Mouse (Mus musculus) kidney, adult 2 months (tissue): ENCODE results near the gene Krtap3-3. TPM values are rescaled to one million over a fixed set of nuclear protein-coding genes. Genes with fewer than 3 reads are reported as not detected.
A peak's percentile ranks its signal among the peaks of the same experiment; 100 is the strongest.

Experiments used
- DNase-seq: peaks from one replicate; pipeline ENCODE4 v3.0.0; 2021
- H3K27ac ChIP-seq: fragments of 200-500 bp; 2 replicates; pipeline ENCODE4 v1.5.1; 2012; ENCODE audit warnings: low read depth, low read length, control low read depth, inconsistent platforms; ENCODE audit not compliant: insufficient read depth
- H3K27me3 ChIP-seq: fragments of 200-500 bp; replicated peaks from 2 replicates; pipeline ENCODE4 v1.6.1; 2012; ENCODE audit warnings: mild to moderate bottlenecking, moderate library complexity, low read length, inconsistent platforms; ENCODE audit not compliant: control insufficient read depth, insufficient read depth
- H3K36me3 ChIP-seq: fragments of 200-500 bp; 2 replicates; pipeline ENCODE4 v1.6.1; 2012; ENCODE audit warnings: mild to moderate bottlenecking, moderate library complexity, low read length, inconsistent platforms; ENCODE audit not compliant: control insufficient read depth, insufficient read depth
- H3K4me1 ChIP-seq: fragments of 200-500 bp; 2 replicates; pipeline ENCODE4 v1.6.1; 2011; ENCODE audit warnings: low read length; ENCODE audit not compliant: control insufficient read depth, insufficient read depth
- H3K4me3 ChIP-seq: fragments of 200-500 bp; 2 replicates; pipeline ENCODE4 v1.5.1; 2011; ENCODE audit warnings: mild to moderate bottlenecking, low read depth, low read length, control low read depth; ENCODE audit not compliant: insufficient read depth
- CTCF ChIP-seq: fragments of 200-500 bp; conservative IDR thresholded peaks from 2 replicates; pipeline ENCODE4 v1.5.1; 2011; ENCODE audit warnings: low read depth, mild to moderate bottlenecking, control low read depth, low read length, moderate library complexity, mixed read lengths; ENCODE audit not compliant: insufficient read depth, insufficient read length
- POLR2A ChIP-seq: fragments of 200-500 bp; IDR thresholded peaks from one replicate; pipeline ENCODE4 v1.6.1; 2011; ENCODE audit warnings: low read depth, low read length, control low read depth
- WGBS: fragments of 180-500 bp; shearing (Covaris S2); methylation state at CpG from one replicate; pipeline ENCODE4 v1.1.7; 2018; 5-methylcytosine and 5-hydroxymethylcytosine counted together
- polyA plus RNA-seq: library from polyadenylated mRNA; depleted of rRNA; stranded (reverse); fragments of >200 nt; gene quantifications from 2 replicates; pipeline ENCODE4 v1.2.3, GENCODE M21; 2012; rRNA removed

Gene Krtap3-3
- polyA plus RNA-seq, 1 experiment = not detected

- H3K27ac ChIP-seq = peak within 1 kb of the TSS; percentile 5; the same call in 1 of the 2 replicates
- no peaks in the 10 kb centered on the region for H3K27me3 ChIP-seq
- no peak for DNase-seq
- no peaks in the 10 kb centered on the region for H3K36me3 ChIP-seq
- WGBS = 92% methylated on average over 2 of the region's 2 CpGs
- TF ChIP-seq CTCF (no peak), POLR2A (no peak)
- H3K4me1 ChIP-seq = no peaks in the 10 kb centered on the region
- no peak within 1 kb of the TSS for H3K4me3 ChIP-seq
Observed at GRCm38 (mm10) chr11:99556753-99557152, 6.1 kb upstream of the Krtap3-3 start, which contains the start of gene Krtap3-2. Gene Krtap3-2 (minus strand): TSS chr11:99556853.

GRCm38 (mm10) chr11:99556195-99556594, 5.5 kb upstream of the Krtap3-3 start:
- no peak for DNase-seq
- 95% methylated on average over 2 of the region's 2 CpGs for WGBS
- Histone ChIP-seq H3K36me3 (no peaks in the 10 kb centered on the region), H3K27ac (no peak overlapping the region), H3K27me3 (no peaks in the 10 kb centered on the region), H3K4me3 (no peak overlapping the region), H3K4me1 (no peaks in the 10 kb centered on the region)
- TF ChIP-seq POLR2A (no peak), CTCF (no peak)

GRCm38 (mm10) chr11:99547892-99548291, 2.8 kb downstream of the Krtap3-3 start:
- Histone ChIP-seq H3K27me3 (no peaks in the 10 kb centered on the region; the same call in 1 of the 2 replicates), H3K4me1 (no peaks in the 10 kb centered on the region), H3K27ac (no peak overlapping the region), H3K36me3 (no peaks in the 10 kb centered on the region), H3K4me3 (no peak overlapping the region)
- TF ChIP-seq POLR2A (no peak), CTCF (no peak)
- no peak for DNase-seq

- Histone ChIP-seq H3K4me3 (no peak overlapping the region), H3K27me3 (no peaks in the 10 kb centered on the region), H3K27ac (no peak overlapping the region), H3K4me1 (no peaks in the 10 kb centered on the region), H3K36me3 (no peaks in the 10 kb centered on the region)
- TF ChIP-seq POLR2A = no peak
- no peak for TF ChIP-seq CTCF
- DNase-seq = peak; percentile 30
- WGBS = 30% methylated on average over 9 of the region's 9 CpGs
Observed at GRCm38 (mm10) chr11:99539721-99540120, 10.9 kb downstream of the Krtap3-3 start.

GRCm38 (mm10) chr11:99521288-99521860, 29.3 kb downstream of the Krtap3-3 start, which contains the start of gene Krt39:
Gene Krt39 (minus strand): TSS chr11:99521338.
- no peaks in the 10 kb centered on the region for H3K27me3 ChIP-seq
- DNase-seq = peak; percentile 56
- no peaks in the 10 kb centered on the region for H3K4me1 ChIP-seq
- TF ChIP-seq CTCF = no peak
- no peak for TF ChIP-seq POLR2A
- no peaks in the 10 kb centered on the region for H3K36me3 ChIP-seq
- no peak within 1 kb of the TSS for H3K27ac ChIP-seq
- H3K4me3 ChIP-seq = no peak within 1 kb of the TSS
- 10% methylated on average over 13 of the region's 13 CpGs for WGBS

- WGBS = 74% methylated on average over 8 of the region's 8 CpGs
- H3K27ac ChIP-seq = no peak overlapping the region; the same call in 1 of the 2 replicates
- peak; percentile 3 for DNase-seq
- TF ChIP-seq CTCF (no peak), POLR2A (no peak)
- H3K36me3 ChIP-seq = no peaks in the 10 kb centered on the region
- H3K4me1 ChIP-seq = no peaks in the 10 kb centered on the region
- H3K4me3 ChIP-seq = no peak overlapping the region
- no peaks in the 10 kb centered on the region for H3K27me3 ChIP-seq
Observed at GRCm38 (mm10) chr11:99514098-99514497, 36.6 kb downstream of the Krtap3-3 start.

Other genes with a start within 250 kb of the Krtap3-3 start
- gene Krt25, start 227.9 kb downstream of the Krtap3-3 start, polyA plus RNA-seq = 0.03 TPM in 1 of 2 replicates, not detected in the other
- gene Krt26, start 212.9 kb downstream of the Krtap3-3 start, polyA plus RNA-seq = not detected in 2 replicates
- not detected in 2 replicates for gene Krt27, start 199.8 kb downstream of the Krtap3-3 start, polyA plus RNA-seq
- 0.05 TPM in 1 of 2 replicates, not detected in the other for gene Krt28, start 176.0 kb downstream of the Krtap3-3 start, polyA plus RNA-seq
- gene Krt10, start 161.5 kb downstream of the Krtap3-3 start, polyA plus RNA-seq = 2.4 and 3.1 TPM in 2 replicates
- gene Krt12, start 128.6 kb downstream of the Krtap3-3 start, polyA plus RNA-seq = not detected in 2 replicates
- 0.13 and 0.23 TPM in 2 replicates for gene Krt20, start 112.7 kb downstream of the Krtap3-3 start, polyA plus RNA-seq
- 2.7 and 3.5 TPM in 2 replicates for gene Krt23, start 57.7 kb downstream of the Krtap3-3 start, polyA plus RNA-seq
- not detected in 2 replicates for gene Krt39, start 29.5 kb downstream of the Krtap3-3 start, polyA plus RNA-seq
- gene Krt40, start 7.7 kb downstream of the Krtap3-3 start, polyA plus RNA-seq = not detected in 2 replicates
- gene Krtap3-2, start 6.0 kb upstream of the Krtap3-3 start, polyA plus RNA-seq = not detected in 2 replicates
- not detected in 2 replicates for gene Gm11939, start 8.6 kb upstream of the Krtap3-3 start, polyA plus RNA-seq
- gene Krtap3-1, start 15.8 kb upstream of the Krtap3-3 start, polyA plus RNA-seq = not detected in 2 replicates
- not detected in 2 replicates for gene Krtap1-5, start 30.2 kb upstream of the Krtap3-3 start, polyA plus RNA-seq
- gene Krtap1-4, start 32.8 kb upstream of the Krtap3-3 start, polyA plus RNA-seq = not detected in 2 replicates
- gene Krtap1-3, start 40.5 kb upstream of the Krtap3-3 start, polyA plus RNA-seq = not detected in 2 replicates
- gene Krtap9-3, start 47.2 kb upstream of the Krtap3-3 start, polyA plus RNA-seq = not detected in 2 replicates
- gene Gm11938, start 52.4 kb upstream of the Krtap3-3 start, polyA plus RNA-seq = not detected in 2 replicates
- gene Gm11937, start 59.3 kb upstream of the Krtap3-3 start, polyA plus RNA-seq = not detected in 2 replicates
- not detected in 2 replicates for gene Krtap2-4, start 64.0 kb upstream of the Krtap3-3 start, polyA plus RNA-seq
- not detected in 2 replicates for gene Gm11562, start 69.6 kb upstream of the Krtap3-3 start, polyA plus RNA-seq
- gene Krtap4-1, start 77.4 kb upstream of the Krtap3-3 start, polyA plus RNA-seq = not detected in 2 replicates
- gene Krtap4-2, start 84.2 kb upstream of the Krtap3-3 start, polyA plus RNA-seq = not detected in 2 replicates
- gene Krtap4-7, start 93.2 kb upstream of the Krtap3-3 start, polyA plus RNA-seq = not detected in 2 replicates
- gene Gm11555, start 99.4 kb upstream of the Krtap3-3 start, polyA plus RNA-seq = not detected in 2 replicates
- not detected in 2 replicates for gene Gm11563, start 108.1 kb upstream of the Krtap3-3 start, polyA plus RNA-seq
- gene Krtap4-6, start 115.1 kb upstream of the Krtap3-3 start, polyA plus RNA-seq = not detected in 2 replicates
- not detected in 2 replicates for gene Gm14190, start 139.9 kb upstream of the Krtap3-3 start, polyA plus RNA-seq
- not detected in 2 replicates for gene Gm14180, start 183.4 kb upstream of the Krtap3-3 start, polyA plus RNA-seq
- not detected in 2 replicates for gene Gm11595, start 222.0 kb upstream of the Krtap3-3 start, polyA plus RNA-seq
- not detected in 2 replicates for gene Krtap4-8, start 229.8 kb upstream of the Krtap3-3 start, polyA plus RNA-seq
- gene Krtap4-9, start 234.3 kb upstream of the Krtap3-3 start, polyA plus RNA-seq = not detected in 2 replicates
- gene Gm11596, start 242.6 kb upstream of the Krtap3-3 start, polyA plus RNA-seq = not detected in 2 replicates
- not detected in 2 replicates for gene Gm11569, start 248.1 kb upstream of the Krtap3-3 start, polyA plus RNA-seq